Mouse (Mus musculus) limb, embryonic 14.5 days (tissue): ENCODE data around the gene Olfr275. TPM values are rescaled to one million over a fixed set of nuclear protein-coding genes. Genes with fewer than 3 reads are reported as not detected.

ENCODE experiments used
- ATAC-seq: fragments of 200-750 bp; cut with Nextera tagmentation; 2 replicates; pipeline ENCODE4 v1.8.0; 2017; ENCODE audit warnings: low read depth, moderate number of reproducible peaks, moderate TSS enrichment; ENCODE audit not compliant: low FRiP score
- DNase-seq: peaks from one replicate; pipeline ENCODE4 v3.0.0-alpha.2; 2015; ENCODE audit warnings: low spot score
- H3K27ac ChIP-seq: fragments of 300-500 bp; sonication (generic); replicated peaks from 2 replicates; pipeline ENCODE4 v1.5.1; 2014; ENCODE audit warnings: low read depth, mild to moderate bottlenecking, low read length, moderate library complexity, mixed read lengths
- H3K27me3 ChIP-seq: fragments of 300-500 bp; sonication (generic); 2 replicates; pipeline ENCODE4 v1.6.1; 2014; ENCODE audit warnings: low read length, mixed read lengths; ENCODE audit not compliant: control insufficient read depth, insufficient read depth
- H3K36me3 ChIP-seq: fragments of 300-500 bp; sonication (generic); 2 replicates; pipeline ENCODE4 v1.6.1; 2014; ENCODE audit warnings: mild to moderate bottlenecking, low read length, moderate library complexity, mixed read lengths; ENCODE audit not compliant: control insufficient read depth, insufficient read depth
- H3K4me1 ChIP-seq: fragments of 300-500 bp; sonication (generic); 2 replicates; pipeline ENCODE4 v1.6.1; 2014; ENCODE audit warnings: antibody characterized with exemption, low read length, mixed read lengths; ENCODE audit not compliant: control insufficient read depth, insufficient read depth
- H3K4me2 ChIP-seq: fragments of 300-500 bp; sonication (generic); replicated peaks from 2 replicates; pipeline ENCODE4 v1.6.1; 2014; ENCODE audit warnings: low read depth, mild to moderate bottlenecking, low read length, moderate library complexity; ENCODE audit not compliant: severe bottlenecking
- H3K4me3 ChIP-seq: fragments of 300-500 bp; sonication (generic); replicated peaks from 2 replicates; pipeline ENCODE4 v1.5.1; 2014; ENCODE audit warnings: low read length
- H3K9ac ChIP-seq: fragments of 300-500 bp; sonication (generic); 2 replicates; pipeline ENCODE4 v1.6.1; 2014; ENCODE audit warnings: mild to moderate bottlenecking, low read depth, low read length, moderate library complexity; ENCODE audit not compliant: severe bottlenecking
- H3K9me3 ChIP-seq: fragments of 300-500 bp; sonication (generic); 2 replicates; pipeline ENCODE4 v1.6.1; 2016; ENCODE audit warnings: low read length; ENCODE audit not compliant: control insufficient read depth
- POLR2A ChIP-seq: fragments of 200-500 bp; IDR thresholded peaks from 2 replicates; pipeline ENCODE4 v1.8.0; 2012; ENCODE audit warnings: inconsistent platforms, mild to moderate bottlenecking, moderate library complexity, borderline replicate concordance; ENCODE audit not compliant: insufficient read depth, insufficient read length; ENCODE audit errors: extremely low read depth
- WGBS: fragments of 180-500 bp; shearing (Covaris S2); extraction: QIAGEN DNeasy Blood & Tissue Kit; methylation state at CpG from one replicate; pipeline ENCODE4 v1.1.7; 2014; 5-methylcytosine and 5-hydroxymethylcytosine counted together
- polyA plus RNA-seq, 2 experiments: library from polyadenylated mRNA; depleted of rRNA in 1 of 2; stranded (reverse) in 1 of 2; unstranded in 1 of 2; fragments of >200 nt; fragmentation: Nextera tagmentation in 1 of 2; extraction: Ambion mirVana in 1 of 2; gene quantifications; 2 replicates each; pipeline versions ENCODE4 v1.2.1 to v1.2.3; 2012 to 2014

Olfr275 gene
- polyA plus RNA-seq, 2 experiments = not detected

GRCm38 (mm10) chr4:52849039-52849635 is 34.7 kb downstream of the Olfr275 start:
- WGBS = 53% methylated on average over 4 of the region's 4 CpGs
- no peak for TF ChIP-seq POLR2A
- Histone ChIP-seq H3K4me1 (no peaks in the 10 kb centered on the region), H3K27ac (no peak overlapping the region), H3K9ac (no peak overlapping the region), H3K36me3 (no peaks in the 10 kb centered on the region), H3K4me2 (no peak overlapping the region), H3K9me3 (no peaks in the 10 kb centered on the region), H3K4me3 (no peak overlapping the region), H3K27me3 (no peaks in the 10 kb centered on the region)
- ATAC-seq (no peak), DNase-seq (no peak)

DNA sequence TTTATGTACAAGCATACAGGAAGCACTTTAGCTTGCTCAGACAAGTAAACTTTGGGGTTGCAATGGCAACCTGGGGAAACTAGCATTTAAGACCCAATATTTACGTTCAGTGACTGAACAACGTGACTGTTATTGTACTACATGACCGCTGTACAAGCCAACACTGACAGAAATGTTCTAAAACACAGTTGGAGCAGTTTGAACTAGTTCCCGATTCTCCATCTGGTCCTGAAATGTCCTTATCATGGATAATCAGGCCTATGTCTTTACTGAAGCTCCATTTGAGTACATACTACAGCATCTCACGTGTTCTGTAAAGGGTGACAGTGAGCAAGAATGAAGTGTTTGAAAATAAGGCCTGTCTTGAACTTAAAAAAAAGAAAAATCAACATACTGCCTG is 35.3 kb downstream of the Olfr275 start:
- no peaks in the 10 kb centered on the region for H3K27me3 ChIP-seq
- WGBS = 87% methylated on average over 5 of the region's 5 CpGs
- H3K4me2 ChIP-seq = no peak overlapping the region
- no peaks in the 10 kb centered on the region for H3K4me1 ChIP-seq
- no peaks in the 10 kb centered on the region for H3K36me3 ChIP-seq
- H3K9me3 ChIP-seq = no peaks in the 10 kb centered on the region
- no peak for TF ChIP-seq POLR2A
- H3K9ac ChIP-seq = no peak overlapping the region
- no peak for DNase-seq
- no peak overlapping the region for H3K4me3 ChIP-seq
- ATAC-seq = no peak
- H3K27ac ChIP-seq = no peak overlapping the region

DNA sequence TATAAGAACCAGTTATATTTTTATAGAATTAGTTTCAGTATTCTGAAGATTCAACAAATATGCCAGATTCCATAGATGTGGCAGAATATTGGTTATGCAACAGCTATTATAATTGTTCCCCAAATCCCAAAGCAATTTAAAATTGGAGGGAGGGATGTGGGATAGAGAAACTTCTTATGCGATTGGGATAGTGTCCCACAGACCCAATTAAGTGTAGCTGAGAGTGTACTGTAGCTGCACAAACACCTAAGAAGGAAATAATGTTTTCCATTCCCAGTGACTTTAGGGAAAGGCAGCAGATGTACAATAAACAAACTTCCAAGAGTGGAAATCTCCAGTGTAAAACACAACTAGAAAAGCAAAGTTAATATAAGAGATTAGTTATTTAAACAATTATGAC is 44.7 kb downstream of the Olfr275 start, which contains the start of gene Olfr273:
Gene Olfr273, minus strand, starts transcription at position 101 of the 400 bp plus-strand sequence.
- Histone ChIP-seq H3K27ac (no peak within 1 kb of the TSS), H3K9me3 (no peaks in the 10 kb centered on the region), H3K9ac (no peak within 1 kb of the TSS), H3K4me2 (no peak within 1 kb of the TSS), H3K27me3 (no peaks in the 10 kb centered on the region), H3K4me1 (no peaks in the 10 kb centered on the region), H3K4me3 (no peak within 1 kb of the TSS), H3K36me3 (no peaks in the 10 kb centered on the region)
- 58% methylated on average over 1 of the region's 1 CpGs for WGBS
- TF ChIP-seq POLR2A = no peak
- DNase-seq (no peak), ATAC-seq (no peak)

- Histone ChIP-seq H3K4me2 (no peak overlapping the region), H3K9me3 (no peaks in the 10 kb centered on the region), H3K4me1 (no peaks in the 10 kb centered on the region), H3K4me3 (no peak overlapping the region), H3K36me3 (no peaks in the 10 kb centered on the region), H3K27me3 (no peaks in the 10 kb centered on the region), H3K9ac (no peak overlapping the region), H3K27ac (no peak overlapping the region)
- no peak for TF ChIP-seq POLR2A
- WGBS = 92% methylated on average over 9 of the region's 9 CpGs
- ATAC-seq (no peak), DNase-seq (no peak)
Observed at GRCm38 (mm10) chr4:52864156-52864555, 49.8 kb downstream of the Olfr275 start.

Other genes starting within 250 kb of the Olfr275 start
- gene Toporsl, start 218.3 kb upstream of the Olfr275 start, polyA plus RNA-seq (2012; rRNA removed) = not detected in 2 replicates
- not detected in 2 replicates for gene Toporsl, start 218.3 kb upstream of the Olfr275 start, polyA plus RNA-seq (2014; fragmentation: Nextera tagmentation; extraction: Ambion mirVana)
- gene Olfr273, start 44.6 kb downstream of the Olfr275 start, polyA plus RNA-seq (2012; rRNA removed) = not detected in 2 replicates
- gene Olfr273, start 44.6 kb downstream of the Olfr275 start, polyA plus RNA-seq (2014; fragmentation: Nextera tagmentation; extraction: Ambion mirVana) = not detected in 2 replicates
- not detected in 2 replicates for gene Olfr272, start 104.6 kb downstream of the Olfr275 start, polyA plus RNA-seq (2012; rRNA removed)
- gene Olfr272, start 104.6 kb downstream of the Olfr275 start, polyA plus RNA-seq (2014; fragmentation: Nextera tagmentation; extraction: Ambion mirVana) = not detected in 2 replicates
- gene Olfr270, start 149.9 kb downstream of the Olfr275 start, polyA plus RNA-seq (2012; rRNA removed) = not detected in 2 replicates
- gene Olfr270, start 149.9 kb downstream of the Olfr275 start, polyA plus RNA-seq (2014; fragmentation: Nextera tagmentation; extraction: Ambion mirVana) = not detected in 2 replicates
- 0.10 TPM in 1 of 2 replicates, not detected in the other for gene Nipsnap3a, start 174.7 kb downstream of the Olfr275 start, polyA plus RNA-seq (2012; rRNA removed)
- gene Nipsnap3a, start 174.7 kb downstream of the Olfr275 start, polyA plus RNA-seq (2014; fragmentation: Nextera tagmentation; extraction: Ambion mirVana) = not detected in 2 replicates
- 28.0 and 31.5 TPM in 2 replicates for gene Nipsnap3b, start 197.3 kb downstream of the Olfr275 start, polyA plus RNA-seq (2012; rRNA removed)
- 49.6 and 51.6 TPM in 2 replicates for gene Nipsnap3b, start 197.3 kb downstream of the Olfr275 start, polyA plus RNA-seq (2014; fragmentation: Nextera tagmentation; extraction: Ambion mirVana)